21 mouse cellular contexts compared by ENCODE assay signal in the genomic region with DNA sequence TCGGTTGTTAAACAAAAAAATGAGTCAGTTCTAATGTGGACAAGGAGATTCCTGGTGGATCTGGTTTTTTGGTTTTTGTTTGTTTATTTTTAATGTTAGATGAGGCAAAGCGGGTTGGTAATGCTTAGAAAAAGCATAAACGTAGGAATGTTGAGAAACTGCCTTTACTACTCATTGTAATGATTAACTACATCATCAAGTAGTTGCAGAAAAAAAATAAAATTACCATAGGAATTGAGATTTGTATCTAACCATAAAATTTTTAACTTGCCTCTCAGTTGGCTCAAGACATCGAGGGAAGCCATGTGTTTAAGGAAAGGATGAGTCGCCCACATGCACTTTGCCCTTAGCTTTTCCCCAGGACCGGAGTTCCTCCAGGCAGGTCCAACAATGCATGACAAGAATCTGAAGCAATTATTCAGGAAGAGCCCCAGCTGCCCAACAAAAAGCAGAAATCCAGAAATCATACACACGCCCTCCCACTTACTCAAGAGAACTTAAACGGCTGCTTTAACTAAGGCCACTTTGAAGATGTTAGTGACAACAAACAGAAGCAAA.
DNase-seq lines count a peak whose midpoint lies in the region; TF ChIP-seq lines count a peak whose summit lies in the region.
"Had no signal": no experiment of that assay in that cellular context is flagged by ENCODE, and none has a peak within 500 bp of the region (broad histone marks: within the 10 kb centered on the region; RNA-seq: fewer than 3 reads in every experiment).

No protein-coding gene starts in this region.

- no peaks in the 10 kb centered on the region for H3K36me3 ChIP-seq in kidney, adult 2 months (ENCODE audit: control insufficient read depth, insufficient read depth, low read length)
- H3K36me3 ChIP-seq: forebrain, embryonic 15.5 days; hindbrain, embryonic 15.5 days; liver, embryonic 13.5 days; midbrain, embryonic 13.5 days; neural tube, embryonic 12.5 days had no signal

- H3K4me1 ChIP-seq in kidney, adult 2 months (ENCODE audit: control insufficient read depth, insufficient read depth, low read length), result no peaks in the 10 kb centered on the region; the same call in 1 of the 2 replicates
- no peaks in the 10 kb centered on the region for H3K4me1 ChIP-seq in lung, adult 2 months (ENCODE audit: control insufficient read depth, insufficient read depth, low read length)
- H3K4me1 ChIP-seq: forebrain, embryonic 15.5 days; hindbrain, embryonic 15.5 days; liver, embryonic 13.5 days; megakaryocyte, embryonic 14.5 days; midbrain, embryonic 13.5 days; neural tube, embryonic 12.5 days had no signal

- WGBS in kidney, adult 2 months, result 26% methylated on average over 8 of the region's 8 CpGs
- WGBS in lung, adult 2 months, result 57% methylated on average over 8 of the region's 8 CpGs

- no peak for TF ChIP-seq CTCF in kidney, adult 2 months (conservative IDR thresholded peaks at IDR 0.05; ENCODE audit: insufficient read depth, insufficient read length, low read depth, low read length)
- no peak for TF ChIP-seq CTCF in lung, adult 2 months (IDR thresholded peaks at IDR 0.05; ENCODE audit: insufficient read depth, low read length)

- no peak overlapping the region for H3K27ac ChIP-seq in kidney, adult 2 months (ENCODE audit: insufficient read depth, low read depth, low read length)
- H3K27ac ChIP-seq: forebrain, embryonic 15.5 days; hindbrain, embryonic 15.5 days; left cerebral cortex, adult 2 months; liver, embryonic 13.5 days; midbrain, embryonic 13.5 days; neural tube, embryonic 12.5 days had no signal

- H3K4me3 ChIP-seq in kidney, adult 2 months (ENCODE audit: insufficient read depth, low read depth, low read length), result no peak overlapping the region
- H3K4me3 ChIP-seq in lung, adult 2 months (replicated peaks; ENCODE audit: extremely low read depth, low read depth, low read length), result no peak overlapping the region
- H3K4me3 ChIP-seq: forebrain, embryonic 15.5 days; hindbrain, embryonic 15.5 days; left cerebral cortex, adult 2 months; liver, embryonic 13.5 days; megakaryocyte, embryonic 14.5 days; midbrain, embryonic 13.5 days; neural tube, embryonic 12.5 days had no signal

- H3K27me3 ChIP-seq in kidney, adult 2 months (replicated peaks; ENCODE audit: control insufficient read depth, insufficient read depth, low read length), result no peaks in the 10 kb centered on the region
- H3K27me3 ChIP-seq: forebrain, embryonic 15.5 days; hindbrain, embryonic 15.5 days; liver, embryonic 13.5 days; megakaryocyte, embryonic 14.5 days; midbrain, embryonic 13.5 days; neural tube, embryonic 12.5 days had no signal

- no peak for TF ChIP-seq POLR2A in kidney, adult 2 months (IDR thresholded peaks at IDR 0.05; ENCODE audit: low read depth, low read length)
- TF ChIP-seq POLR2A in lung, adult 2 months (IDR thresholded peaks at IDR 0.05; ENCODE audit: borderline replicate concordance, extremely low read depth, low read depth, low read length), result no peak

- peak; percentile 9 for DNase-seq in urinary bladder, postnatal 14 days (ENCODE audit: low spot score)
- DNase-seq in urinary bladder, adult 18-20 months (ENCODE audit: low spot score in 2 of 2), result no peak
- peak; percentile 59 for DNase-seq in kidney, adult 2 months
- peak; percentile 33 for DNase-seq in kidney, postnatal 10 days
- no peak for DNase-seq in thymus, postnatal 0 days (ENCODE audit: low spot score)
- no peak for DNase-seq in lung, adult 2 months
- DNase-seq in heart, adult 18-20 months, result no peak
- DNase-seq: adrenal gland, postnatal 10 days; cerebellum, adult 2 months; cerebellum, postnatal 25 days; gastrocnemius, postnatal 10 days; liver, embryonic 13.5 days; lung, embryonic 14.5 days; lung, postnatal 36 days; thymus, adult 18-20 months had no signal

Comparison
In these comparisons a context has a peak if more than half of its experiments do, and no peak if none do; other contexts are left out.
1. DNase-seq: peak in urinary bladder, postnatal 14 days (single experiment), kidney, adult 2 months (single experiment) and kidney, postnatal 10 days (single experiment); none in urinary bladder, adult 18-20 months (0 of 2), thymus, postnatal 0 days (single experiment), lung, adult 2 months (single experiment) and heart, adult 18-20 months (0 of 2).